20 mouse cellular contexts compared by ENCODE assay signal in the genomic region with DNA sequence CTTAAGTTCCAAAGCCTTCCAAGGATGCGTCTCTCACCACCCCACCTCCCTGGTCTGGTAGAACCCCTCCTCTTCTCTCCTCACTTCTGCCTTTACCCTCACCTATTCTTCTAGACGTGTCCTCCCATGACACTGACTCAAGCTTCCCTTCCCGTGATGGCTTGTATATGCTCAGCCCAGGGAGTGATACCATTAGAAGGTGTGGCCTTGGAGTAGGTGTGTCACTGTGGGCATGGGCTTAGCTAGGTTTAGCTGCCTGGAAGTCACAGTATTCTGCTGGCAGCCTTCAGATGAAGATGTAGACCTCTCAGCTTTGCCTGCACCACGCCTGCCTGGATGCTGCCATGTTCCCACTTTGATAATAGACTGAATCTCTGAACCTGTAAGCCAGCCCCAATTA.
"Had no signal": no experiment of that assay in that cellular context is flagged by ENCODE, and none has a peak within 500 bp of the region (broad histone marks: within the 10 kb centered on the region; RNA-seq: fewer than 3 reads in every experiment).

No protein-coding gene starts in this region.

- ATAC-seq: hindbrain, postnatal 0 days had no signal

- DNase-seq: gastrocnemius, postnatal 14 days; gastrocnemius, postnatal 36 days; heart, adult 2 months; heart, postnatal 14 days; heart, postnatal 36 days; kidney, adult 18-20 months; kidney, adult 8-10 months; kidney, postnatal 10 days; kidney, postnatal 25 days; kidney, postnatal 4 days had no signal

- H3K27ac ChIP-seq: heart, adult 2 months; heart, embryonic 13.5 days; heart, embryonic 15.5 days; hindbrain, embryonic 13.5 days; hindbrain, embryonic 15.5 days; hindbrain, postnatal 0 days; layer of hippocampus, adult 2 months; left cerebral cortex, adult 2 months; limb, embryonic 10.5 days; limb, embryonic 12.5 days; liver, embryonic 15.5 days had no signal

- H3K4me1 ChIP-seq: heart, embryonic 13.5 days; heart, embryonic 15.5 days; hindbrain, embryonic 13.5 days; hindbrain, embryonic 15.5 days had no signal

- H3K9me3 ChIP-seq: heart, embryonic 13.5 days; heart, embryonic 15.5 days; hindbrain, embryonic 13.5 days; hindbrain, embryonic 15.5 days; limb, embryonic 10.5 days; limb, embryonic 12.5 days; liver, embryonic 15.5 days had no signal

- H3K4me2 ChIP-seq: heart, embryonic 15.5 days; hindbrain, embryonic 13.5 days; liver, embryonic 15.5 days had no signal

- H3K36me3 ChIP-seq: hindbrain, embryonic 15.5 days had no signal

- H3K4me3 ChIP-seq: heart, adult 2 months; heart, embryonic 15.5 days; hindbrain, embryonic 13.5 days; hindbrain, embryonic 15.5 days; layer of hippocampus, adult 2 months; left cerebral cortex, adult 2 months; liver, embryonic 15.5 days had no signal

- H3K9ac ChIP-seq: heart, embryonic 15.5 days; hindbrain, embryonic 13.5 days; hindbrain, embryonic 15.5 days; limb, embryonic 12.5 days; liver, embryonic 15.5 days had no signal

- H3K27me3 ChIP-seq: heart, embryonic 15.5 days; liver, embryonic 15.5 days had no signal
